Mouse (Mus musculus): ENCODE results near the gene Gm20388.

DNA sequence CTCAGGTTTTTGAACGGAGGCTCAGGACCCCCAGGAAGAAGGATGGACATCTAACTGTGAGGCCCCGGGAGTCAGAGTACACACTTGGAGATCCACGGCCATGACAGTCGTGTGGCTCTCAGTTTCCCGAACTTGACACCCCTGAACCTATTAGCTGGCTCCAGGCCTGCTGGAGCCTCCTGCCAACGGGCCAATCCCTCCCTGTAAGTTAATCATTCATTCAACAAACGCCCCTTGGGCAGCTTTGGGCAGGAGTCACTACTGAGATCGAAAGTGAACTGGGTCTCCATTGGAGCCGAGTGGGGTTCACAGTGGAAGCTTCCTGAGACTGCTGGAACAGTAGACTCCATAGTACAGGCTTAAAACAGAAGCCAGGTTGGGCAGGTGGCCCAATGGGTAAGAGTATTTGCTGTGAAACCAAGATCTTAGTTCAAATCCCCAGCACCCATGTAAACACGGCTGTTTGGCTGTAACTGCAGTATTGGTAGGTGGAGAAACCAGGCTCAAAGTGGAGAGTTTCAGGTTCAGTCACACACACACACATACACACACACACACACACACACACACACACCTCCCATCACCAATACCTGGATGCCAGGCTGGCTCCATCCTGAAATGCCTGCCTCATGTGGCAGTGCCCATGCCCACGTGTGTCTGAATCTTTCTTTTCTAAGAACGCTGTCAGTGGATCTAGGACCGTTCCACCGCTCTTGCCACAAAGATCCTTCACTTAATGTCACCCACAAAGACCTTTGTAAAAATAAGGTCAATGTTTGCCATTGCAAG lies 2808.3 kb downstream of the Gm20388 start:
- TF ChIP-seq CTCF (IDR thresholded peaks at IDR 0.05; ENCODE audit: low read depth) (no peak), EP300 (IDR thresholded peaks at IDR 0.05; ENCODE audit: low read depth) (no peak)
